8 mouse cellular contexts compared by ENCODE assay signal in genomic region chr11:88820742-88821576, GRCm38 (mm10). TPM values are rescaled to one million over a fixed set of nuclear protein-coding genes. Genes with fewer than 3 reads are reported as not detected.
DNase-seq lines count a peak whose midpoint lies in the region; ATAC-seq and TF ChIP-seq lines count a peak whose summit lies in the region.

No protein-coding gene starts in this region.

- no peaks in the 10 kb centered on the region for H3K36me3 ChIP-seq in embryonic facial prominence, embryonic 13.5 days
- H3K36me3 ChIP-seq in hindbrain, embryonic 12.5 days: no peaks in the 10 kb centered on the region
- H3K36me3 ChIP-seq in lung, postnatal 0 days (ENCODE audit: insufficient read depth, low read length): no peaks in the 10 kb centered on the region

- peaks cover 18% of the 10 kb centered on the region for H3K4me1 ChIP-seq in embryonic facial prominence, embryonic 13.5 days
- H3K4me1 ChIP-seq in hindbrain, embryonic 12.5 days: peaks cover 28% of the 10 kb centered on the region
- H3K4me1 ChIP-seq in lung, postnatal 0 days (ENCODE audit: insufficient read depth, low read depth, low read length): no peaks in the 10 kb centered on the region

- H3K27ac ChIP-seq in embryonic facial prominence, embryonic 13.5 days: no peak overlapping the region
- peak overlapping the region; percentile 53 for H3K27ac ChIP-seq in hindbrain, embryonic 12.5 days
- peak overlapping the region; percentile 47 for H3K27ac ChIP-seq in lung, postnatal 0 days (ENCODE audit: low read length)

- 0 out of 2 replicates have a peak overlapping the region, but pooled peaks have one; percentile 36 for H3K9ac ChIP-seq in embryonic facial prominence, embryonic 13.5 days
- no peak overlapping the region; the same call in 1 of the 2 replicates for H3K9ac ChIP-seq in hindbrain, embryonic 12.5 days
- H3K9ac ChIP-seq in lung, postnatal 0 days (replicated peaks; ENCODE audit: low read depth): no peak overlapping the region

- peaks cover 23% of the 10 kb centered on the region for H3K27me3 ChIP-seq in embryonic facial prominence, embryonic 13.5 days
- H3K27me3 ChIP-seq in hindbrain, embryonic 12.5 days: no peaks in the 10 kb centered on the region
- H3K27me3 ChIP-seq in lung, postnatal 0 days (replicated peaks; ENCODE audit: insufficient read depth, low read length): no peaks in the 10 kb centered on the region

- ATAC-seq in embryonic facial prominence, embryonic 13.5 days (ENCODE audit: insufficient number of reproducible peaks, insufficient read depth, low FRiP score, low TSS enrichment, low read depth): no peak
- 0 out of 2 replicates have a peak, but pooled peaks have one; percentile 46 for ATAC-seq in hindbrain, embryonic 12.5 days (ENCODE audit: low FRiP score)
- ATAC-seq in lung, postnatal 0 days: peak; percentile 87

- TF ChIP-seq EP300 in lung, postnatal 0 days (IDR thresholded peaks at IDR 0.05): peak; percentile 71; the same call in 1 of the 2 replicates

- H3K9me3 ChIP-seq in embryonic facial prominence, embryonic 13.5 days: no peaks in the 10 kb centered on the region
- H3K9me3 ChIP-seq in hindbrain, embryonic 12.5 days (replicated peaks): no peaks in the 10 kb centered on the region
- no peaks in the 10 kb centered on the region for H3K9me3 ChIP-seq in lung, postnatal 0 days (ENCODE audit: low read length)

- WGBS in embryonic facial prominence, embryonic 13.5 days: 6% methylated on average over 24 of the region's 24 CpGs
- 7% methylated on average over 24 of the region's 24 CpGs for WGBS in hindbrain, embryonic 12.5 days
- 4% methylated on average over 24 of the region's 24 CpGs for WGBS in lung, postnatal 0 days

- intact Hi-C loops in gastrocnemius, postnatal 14 days (cut with DNase I; ENCODE audit: low total_unique reads): loop anchor here (5.0 to 10.0 kb wide), 6 partner anchors 269 to 846 kb away; no protein-coding TSS in a partner anchor

- H3K4me3 ChIP-seq in embryonic facial prominence, embryonic 13.5 days: peak overlapping the region; percentile 16; the same call in 1 of the 2 replicates
- no peak overlapping the region for H3K4me3 ChIP-seq in hindbrain, embryonic 12.5 days
- no peak overlapping the region for H3K4me3 ChIP-seq in lung, postnatal 0 days (ENCODE audit: low read depth, low read length)

- peak; percentile 70 for DNase-seq in ZHBTc4 (ENCODE audit: low read depth, low spot score)
- DNase-seq in lung, postnatal 0 days (ENCODE audit: low spot score): peak; percentile 74
- DNase-seq in testis, postnatal 14 days (ENCODE audit: low spot score): peak; percentile 60
- no peak for DNase-seq in frontal cortex, postnatal 36 days (ENCODE audit: low spot score in 2 of 2)
- no peak for DNase-seq in gastrocnemius, postnatal 14 days
- DNase-seq in layer of hippocampus, adult 9-11 months: no peak

- H3K4me2 ChIP-seq in embryonic facial prominence, embryonic 13.5 days: peak overlapping the region; percentile 45
- peak overlapping the region; percentile 34 for H3K4me2 ChIP-seq in hindbrain, embryonic 12.5 days (replicated peaks)
- 0 out of 2 replicates have a peak overlapping the region, but pooled peaks have one; percentile 12 for H3K4me2 ChIP-seq in lung, postnatal 0 days (replicated peaks; ENCODE audit: low read depth, low read length)

- TF ChIP-seq CTCF in lung, postnatal 0 days (IDR thresholded peaks at IDR 0.05): peak; percentile 41

RNA-seq across cellular contexts. Expression of gene Akap1, which starts 43.4 kb away (rescaled TPM):
- 16.0 and 18.7 TPM in 2 replicates for polyA plus RNA-seq in embryonic facial prominence, embryonic 13.5 days (2015; fragmentation: Nextera tagmentation; extraction: Ambion mirVana)
- polyA plus RNA-seq in hindbrain, embryonic 12.5 days (2016; fragmentation: Nextera tagmentation; extraction: Ambion mirVana): 21.8 and 22.3 TPM in 2 replicates
- polyA plus RNA-seq in lung, postnatal 0 days (2015; fragmentation: Nextera tagmentation; extraction: Ambion mirVana): 12.6 and 13.5 TPM in 2 replicates
- total RNA-seq in gastrocnemius, postnatal 14 days (2021): 10 to 100 TPM; 57.4 to 62.0 TPM

Comparison
In these comparisons a context has a peak if more than half of its experiments do, and no peak if none do; other contexts are left out.
1. DNase-seq: peak in ZHBTc4 (single experiment), lung, postnatal 0 days (single experiment) and testis, postnatal 14 days (single experiment); none in frontal cortex, postnatal 36 days (0 of 2), gastrocnemius, postnatal 14 days (single experiment) and layer of hippocampus, adult 9-11 months (single experiment).
2. Peak in every context shown above with its lines, with median percentiles within 50 percentile points of each other: H3K4me2 ChIP-seq.